Mouse (Mus musculus) kidney, adult 2 months (tissue): Measurements from ENCODE around the gene Jund. TPM values are rescaled to one million over a fixed set of nuclear protein-coding genes. Genes with fewer than 3 reads are reported as not detected.

Experiments
- DNase-seq: peaks from one replicate; pipeline ENCODE4 v3.0.0; 2021
- H3K27ac ChIP-seq: fragments of 200-500 bp; 2 replicates; pipeline ENCODE4 v1.5.1; 2012; ENCODE audit warnings: low read depth, low read length, control low read depth, inconsistent platforms; ENCODE audit not compliant: insufficient read depth
- H3K27me3 ChIP-seq: fragments of 200-500 bp; replicated peaks from 2 replicates; pipeline ENCODE4 v1.6.1; 2012; ENCODE audit warnings: mild to moderate bottlenecking, moderate library complexity, low read length, inconsistent platforms; ENCODE audit not compliant: control insufficient read depth, insufficient read depth
- H3K36me3 ChIP-seq: fragments of 200-500 bp; 2 replicates; pipeline ENCODE4 v1.6.1; 2012; ENCODE audit warnings: mild to moderate bottlenecking, moderate library complexity, low read length, inconsistent platforms; ENCODE audit not compliant: control insufficient read depth, insufficient read depth
- H3K4me1 ChIP-seq: fragments of 200-500 bp; 2 replicates; pipeline ENCODE4 v1.6.1; 2011; ENCODE audit warnings: low read length; ENCODE audit not compliant: control insufficient read depth, insufficient read depth
- H3K4me3 ChIP-seq: fragments of 200-500 bp; 2 replicates; pipeline ENCODE4 v1.5.1; 2011; ENCODE audit warnings: mild to moderate bottlenecking, low read depth, low read length, control low read depth; ENCODE audit not compliant: insufficient read depth
- CTCF ChIP-seq: fragments of 200-500 bp; conservative IDR thresholded peaks from 2 replicates; pipeline ENCODE4 v1.5.1; 2011; ENCODE audit warnings: low read depth, mild to moderate bottlenecking, control low read depth, low read length, moderate library complexity, mixed read lengths; ENCODE audit not compliant: insufficient read depth, insufficient read length
- POLR2A ChIP-seq: fragments of 200-500 bp; IDR thresholded peaks from one replicate; pipeline ENCODE4 v1.6.1; 2011; ENCODE audit warnings: low read depth, low read length, control low read depth
- WGBS: fragments of 180-500 bp; shearing (Covaris S2); methylation state at CpG from one replicate; pipeline ENCODE4 v1.1.7; 2018; 5-methylcytosine and 5-hydroxymethylcytosine counted together
- polyA plus RNA-seq: library from polyadenylated mRNA; depleted of rRNA; stranded (reverse); fragments of >200 nt; gene quantifications from 2 replicates; pipeline ENCODE4 v1.2.3, GENCODE M21; 2012

Gene Jund
- polyA plus RNA-seq, 1 experiment = 158 TPM

- H3K27ac ChIP-seq = peak overlapping the region; percentile 96
- peaks cover 41% of the 10 kb centered on the region for H3K4me1 ChIP-seq
- TF ChIP-seq POLR2A (no peak), CTCF (no peak)
- DNase-seq = peak; percentile 43
- WGBS = 36% methylated on average over 4 of the region's 4 CpGs
- H3K4me3 ChIP-seq = no peak overlapping the region
- no peaks in the 10 kb centered on the region for H3K36me3 ChIP-seq
- H3K27me3 ChIP-seq = no peaks in the 10 kb centered on the region
Measured at GRCm38 (mm10) chr8:70674716-70675115, 24.0 kb upstream of the Jund start.

GRCm38 (mm10) chr8:70675336-70675735, 23.4 kb upstream of the Jund start:
- Histone ChIP-seq H3K27me3 (no peaks in the 10 kb centered on the region), H3K36me3 (no peaks in the 10 kb centered on the region), H3K27ac (peak overlapping the region; percentile 96), H3K4me3 (no peak overlapping the region), H3K4me1 (peaks cover 45% of the 10 kb centered on the region)
- no peak for DNase-seq
- TF ChIP-seq CTCF (no peak), POLR2A (no peak)
- whole genome bisulfite sequencing = 76% methylated on average over 1 of the region's 1 CpGs

GRCm38 (mm10) chr8:70677451-70678080, 21.2 kb upstream of the Jund start:
- no peak overlapping the region for H3K4me3 ChIP-seq
- H3K27ac ChIP-seq = peak overlapping the region; percentile 18; the same call in 1 of the 2 replicates
- 63% methylated on average over 15 of the region's 15 CpGs for WGBS
- no peaks in the 10 kb centered on the region for H3K36me3 ChIP-seq
- H3K4me1 ChIP-seq = peaks cover 46% of the 10 kb centered on the region
- TF ChIP-seq CTCF (no peak), POLR2A (no peak)
- no peaks in the 10 kb centered on the region for H3K27me3 ChIP-seq
- DNase-seq = peak; percentile 87

- Histone ChIP-seq H3K27ac (no peak overlapping the region), H3K4me1 (peaks cover 44% of the 10 kb centered on the region), H3K27me3 (no peaks in the 10 kb centered on the region), H3K4me3 (no peak overlapping the region), H3K36me3 (no peaks in the 10 kb centered on the region)
- no peak for DNase-seq
- TF ChIP-seq CTCF (no peak), POLR2A (no peak)
Measured at GRCm38 (mm10) chr8:70678679-70679078, 20.1 kb upstream of the Jund start.

GRCm38 (mm10) chr8:70679404-70679803, 19.3 kb upstream of the Jund start:
- Histone ChIP-seq H3K4me1 (peaks cover 37% of the 10 kb centered on the region), H3K36me3 (no peaks in the 10 kb centered on the region), H3K27me3 (no peaks in the 10 kb centered on the region), H3K27ac (peak overlapping the region; percentile 57), H3K4me3 (no peak overlapping the region)
- 86% methylated on average over 4 of the region's 4 CpGs for WGBS
- no peak for TF ChIP-seq CTCF
- TF ChIP-seq POLR2A = no peak
- peak; percentile 32 for DNase-seq

- no peak for TF ChIP-seq POLR2A
- 51% methylated on average over 3 of the region's 3 CpGs for WGBS
- Histone ChIP-seq H3K4me3 (no peak overlapping the region), H3K27me3 (no peaks in the 10 kb centered on the region), H3K4me1 (peaks cover 30% of the 10 kb centered on the region), H3K36me3 (no peaks in the 10 kb centered on the region), H3K27ac (peak overlapping the region; percentile 57)
- peak; percentile 95 for DNase-seq
Measured at GRCm38 (mm10) chr8:70680039-70680438, 18.7 kb upstream of the Jund start.

- 87% methylated on average over 3 of the region's 3 CpGs for WGBS
- H3K27me3 ChIP-seq = no peaks in the 10 kb centered on the region
- H3K36me3 ChIP-seq = no peaks in the 10 kb centered on the region
- DNase-seq = no peak
- no peak overlapping the region for H3K4me3 ChIP-seq
- TF ChIP-seq CTCF (no peak), POLR2A (no peak)
- peaks cover 29% of the 10 kb centered on the region for H3K4me1 ChIP-seq
- no peak overlapping the region for H3K27ac ChIP-seq
Measured at GRCm38 (mm10) chr8:70681410-70681809, 17.3 kb upstream of the Jund start.
